Mouse (Mus musculus) right cerebral cortex, postnatal 25 days (tissue): Measurements from ENCODE around the gene Olfr492.

Source experiments
- DNase-seq: peaks from one replicate; pipeline ENCODE4 v3.0.0; 2022

Olfr492 gene

DNA sequence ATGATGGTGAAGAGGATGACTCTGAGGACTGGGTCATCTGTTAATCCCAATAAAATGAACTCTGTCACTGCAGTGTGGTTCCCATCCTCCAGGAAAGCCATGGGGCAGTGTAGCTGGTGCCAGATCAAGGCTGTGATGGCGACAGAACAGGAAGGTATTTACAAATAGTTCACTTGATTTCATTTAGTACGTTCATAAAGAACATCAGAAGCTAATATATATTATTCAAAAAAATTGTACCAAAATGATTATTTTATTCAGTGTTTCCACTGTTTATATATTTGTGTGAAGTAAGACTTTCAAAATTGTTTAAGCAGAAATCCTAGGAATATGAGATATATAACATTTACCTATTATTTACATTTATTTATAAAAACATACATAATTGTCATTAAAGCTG is at the start of gene Olfr492:
Gene Olfr492, minus strand, starts transcription at position 101 of the 400 bp plus-strand sequence.
- DNase-seq: no peak

DNA sequence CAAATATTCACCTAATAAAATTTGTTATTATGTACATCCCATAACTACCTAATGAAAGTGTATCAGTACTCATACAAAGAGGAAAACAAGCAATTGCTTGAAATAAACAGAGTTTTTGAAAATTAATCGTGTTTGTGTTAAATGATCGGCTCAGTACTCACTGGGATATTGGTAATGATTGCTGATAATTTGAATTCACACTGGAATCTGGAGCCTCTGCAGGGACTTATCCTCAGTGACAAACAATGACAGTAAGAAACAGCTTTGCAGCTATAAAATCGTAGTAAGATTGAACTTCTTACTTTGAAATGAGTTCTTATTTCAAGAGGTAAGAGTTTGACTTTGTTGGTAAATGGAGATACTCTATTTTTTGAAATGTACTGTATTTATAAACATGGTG is 41.6 kb upstream of the Olfr492 start, which contains the start of gene Olfr494:
Gene Olfr494, plus strand, starts transcription at position 301 of the 400 bp plus-strand sequence.
- no peak for DNase-seq

DNA sequence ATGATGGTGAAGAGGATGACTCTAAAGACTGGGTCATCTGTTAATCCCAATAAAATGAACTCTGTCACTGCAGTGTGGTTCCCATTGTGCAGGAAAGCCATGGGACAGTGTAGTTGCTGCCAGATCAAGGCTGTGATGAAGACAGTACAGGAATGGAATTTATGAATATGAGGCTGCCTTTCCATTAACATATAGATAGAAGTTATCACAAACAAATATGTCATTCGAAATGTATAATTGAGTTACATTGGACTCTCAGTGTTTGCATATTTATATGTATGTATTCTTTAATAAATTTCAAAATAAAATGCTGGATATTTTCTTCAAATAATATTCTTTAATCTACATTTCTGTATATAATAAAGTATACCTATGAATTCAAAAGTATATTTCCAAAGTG is 23.4 kb upstream of the Olfr492 start, which contains the start of gene Olfr493:
Gene Olfr493, minus strand, starts transcription at position 101 of the 400 bp plus-strand sequence.
- no peak for DNase-seq

DNA sequence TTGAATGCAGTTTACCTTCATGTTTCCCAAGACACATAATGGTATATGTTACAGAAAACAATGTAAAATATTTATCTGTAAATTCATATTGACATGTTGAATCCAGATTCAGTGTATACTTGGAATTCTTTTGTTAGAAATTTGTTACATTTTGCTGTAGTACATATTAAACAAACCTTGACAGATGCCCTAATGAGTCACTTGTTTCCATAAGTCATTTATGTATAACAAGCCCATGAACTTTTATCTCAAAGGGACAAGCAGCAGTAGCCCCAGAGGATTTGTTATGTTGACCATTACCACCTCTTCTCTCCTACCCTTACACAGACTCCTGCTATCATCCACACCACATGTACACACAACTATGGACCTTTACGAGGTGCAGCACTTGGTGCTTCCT is 10.3 kb downstream of the Olfr492 start, which contains the start of gene Olfr491:
Gene Olfr491, plus strand, starts transcription at position 301 of the 400 bp plus-strand sequence.
- DNase-seq: no peak

DNA sequence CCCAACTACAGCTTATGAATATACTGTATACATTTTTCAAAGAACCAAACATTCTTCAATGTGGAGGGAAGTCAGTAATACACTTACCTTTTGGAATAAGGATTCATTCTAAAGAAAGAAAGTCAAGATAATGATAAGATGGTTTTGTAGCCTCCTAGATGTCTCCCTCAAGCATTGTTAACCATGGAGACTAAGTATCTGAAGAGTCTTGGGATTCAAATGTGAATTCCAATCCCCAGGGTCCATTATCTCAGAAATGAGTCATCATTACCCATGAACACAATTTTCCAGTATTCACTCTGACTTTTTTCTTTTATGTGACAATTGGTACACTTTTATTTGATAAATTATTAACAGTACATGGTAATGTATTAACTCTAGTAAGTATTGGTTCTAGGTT is 34.6 kb downstream of the Olfr492 start, which contains the start of gene Olfr490:
Gene Olfr490, minus strand, starts transcription at position 101 of the 400 bp plus-strand sequence.
- DNase-seq: no peak
